In the genomic region with DNA sequence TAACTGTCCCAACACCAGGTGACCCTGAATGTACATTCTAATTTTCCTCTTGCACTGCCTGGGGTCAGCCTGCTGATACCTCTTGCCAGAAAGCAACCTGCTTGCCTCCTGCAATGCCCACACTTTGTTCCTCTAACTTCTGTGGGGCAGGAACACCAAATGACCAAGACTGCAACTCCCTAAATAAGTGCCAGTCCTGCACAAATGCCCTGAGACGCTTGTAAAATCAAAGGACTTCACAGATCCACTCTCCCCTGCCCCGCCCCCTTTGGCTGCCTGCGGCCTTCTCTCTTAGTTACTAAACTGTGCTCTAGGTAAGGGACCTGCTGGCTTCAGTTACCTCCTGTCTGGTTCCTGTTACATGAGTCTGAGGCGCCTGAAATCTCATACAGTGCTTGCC, we compare ENCODE assay signal across 10 mouse cellular contexts. TPM values are rescaled to one million over a fixed set of nuclear protein-coding genes. Genes with fewer than 3 reads are reported as not detected.
DNase-seq lines count a peak whose midpoint lies in the region; ATAC-seq lines count a peak whose summit lies in the region.
"Had no signal": no experiment of that assay in that cellular context is flagged by ENCODE, and none has a peak within 500 bp of the region (broad histone marks: within the 10 kb centered on the region; RNA-seq: fewer than 3 reads in every experiment).

No protein-coding gene starts in this region.

- H3K27ac ChIP-seq in intestine, embryonic 16.5 days (ENCODE audit: low read length), result peak overlapping the region; percentile 7; the same call in 1 of the 2 replicates
- H3K27ac ChIP-seq in intestine, embryonic 15.5 days, result no peak overlapping the region
- no peak overlapping the region for H3K27ac ChIP-seq in embryonic facial prominence, embryonic 10.5 days (replicated peaks)
- H3K27ac ChIP-seq in forebrain, embryonic 11.5 days (ENCODE audit: low read depth, low read length), result no peak overlapping the region
- H3K27ac ChIP-seq: forebrain, embryonic 13.5 days had no signal

- H3K4me2 ChIP-seq in intestine, embryonic 16.5 days (ENCODE audit: low read depth, low read length), result no peak overlapping the region
- H3K4me2 ChIP-seq in intestine, embryonic 15.5 days (replicated peaks), result no peak overlapping the region
- no peak overlapping the region for H3K4me2 ChIP-seq in forebrain, embryonic 11.5 days (ENCODE audit: low read depth, low read length, severe bottlenecking)
- H3K4me2 ChIP-seq: forebrain, embryonic 13.5 days had no signal

- peak; percentile 72 for DNase-seq in adrenal gland, postnatal 14 days
- DNase-seq in embryonic facial prominence, embryonic 10.5 days (ENCODE audit: low spot score), result peak; percentile 49
- DNase-seq in kidney, postnatal 25 days, result peak; percentile 70 to 83
- no peak for DNase-seq in forebrain, embryonic 11.5 days (ENCODE audit: low spot score)
- no peak for DNase-seq in frontal cortex, postnatal 25 days (ENCODE audit: low spot score in 2 of 2)
- DNase-seq in spleen, postnatal 4 days (ENCODE audit: low spot score in 2 of 2), result no peak

- no peak for ATAC-seq in intestine, embryonic 16.5 days
- no peak for ATAC-seq in intestine, embryonic 15.5 days
- no peak for ATAC-seq in forebrain, embryonic 11.5 days (replicated peaks; ENCODE audit: low FRiP score)
- ATAC-seq: forebrain, embryonic 13.5 days had no signal

- H3K9ac ChIP-seq in intestine, embryonic 16.5 days (ENCODE audit: low read depth, low read length), result peak overlapping the region; percentile 11; the same call in 1 of the 2 replicates
- H3K9ac ChIP-seq in intestine, embryonic 15.5 days, result no peak overlapping the region
- H3K9ac ChIP-seq in forebrain, embryonic 11.5 days (ENCODE audit: low read length), result no peak overlapping the region
- H3K9ac ChIP-seq: forebrain, embryonic 13.5 days had no signal

- H3K4me3 ChIP-seq in intestine, embryonic 16.5 days (ENCODE audit: low read length), result no peak overlapping the region
- H3K4me3 ChIP-seq in intestine, embryonic 15.5 days (replicated peaks), result no peak overlapping the region
- H3K4me3 ChIP-seq in embryonic facial prominence, embryonic 10.5 days, result no peak overlapping the region
- no peak overlapping the region for H3K4me3 ChIP-seq in forebrain, embryonic 11.5 days (ENCODE audit: low read depth, low read length)
- H3K4me3 ChIP-seq: forebrain, embryonic 13.5 days; myocyte had no signal

- H3K9me3 ChIP-seq in intestine, embryonic 16.5 days (ENCODE audit: control insufficient read depth, low read length), result no peaks in the 10 kb centered on the region
- H3K9me3 ChIP-seq in intestine, embryonic 15.5 days, result no peaks in the 10 kb centered on the region
- H3K9me3 ChIP-seq in embryonic facial prominence, embryonic 10.5 days, result no peaks in the 10 kb centered on the region
- no peaks in the 10 kb centered on the region for H3K9me3 ChIP-seq in forebrain, embryonic 11.5 days (ENCODE audit: control insufficient read depth, low read length)
- H3K9me3 ChIP-seq: forebrain, embryonic 13.5 days had no signal

- peaks cover 81% of the 10 kb centered on the region for H3K4me1 ChIP-seq in intestine, embryonic 16.5 days (ENCODE audit: control insufficient read depth, insufficient read depth, low read length)
- peaks cover 80% of the 10 kb centered on the region for H3K4me1 ChIP-seq in intestine, embryonic 15.5 days (replicated peaks)
- H3K4me1 ChIP-seq in embryonic facial prominence, embryonic 10.5 days, result peaks cover 88% of the 10 kb centered on the region
- H3K4me1 ChIP-seq in forebrain, embryonic 11.5 days (replicated peaks; ENCODE audit: control insufficient read depth, insufficient read depth, low read length), result peaks cover 13% of the 10 kb centered on the region; the same call in 1 of the 2 replicates

- WGBS in intestine, embryonic 16.5 days, result 44% methylated on average over 4 of the region's 4 CpGs
- WGBS in intestine, embryonic 15.5 days, result 45% methylated on average over 4 of the region's 4 CpGs
- WGBS in embryonic facial prominence, embryonic 10.5 days, result 41% methylated on average over 4 of the region's 4 CpGs
- 45% methylated on average over 4 of the region's 4 CpGs for WGBS in forebrain, embryonic 11.5 days

- H3K36me3 ChIP-seq in intestine, embryonic 16.5 days (ENCODE audit: control insufficient read depth, insufficient read depth, low read length), result no peaks in the 10 kb centered on the region
- no peaks in the 10 kb centered on the region for H3K36me3 ChIP-seq in intestine, embryonic 15.5 days
- no peaks in the 10 kb centered on the region for H3K36me3 ChIP-seq in embryonic facial prominence, embryonic 10.5 days (replicated peaks)
- H3K36me3 ChIP-seq in forebrain, embryonic 11.5 days (ENCODE audit: control insufficient read depth, insufficient read depth, low read length), result no peaks in the 10 kb centered on the region

- no peaks in the 10 kb centered on the region for H3K27me3 ChIP-seq in intestine, embryonic 16.5 days (replicated peaks; ENCODE audit: control insufficient read depth, insufficient read depth, low read length)
- no peaks in the 10 kb centered on the region for H3K27me3 ChIP-seq in intestine, embryonic 15.5 days (replicated peaks)
- H3K27me3 ChIP-seq in embryonic facial prominence, embryonic 10.5 days (replicated peaks; ENCODE audit: low read depth, poor library complexity, severe bottlenecking), result no peaks in the 10 kb centered on the region
- H3K27me3 ChIP-seq in forebrain, embryonic 11.5 days (ENCODE audit: control insufficient read depth, insufficient read depth, low read length), result no peaks in the 10 kb centered on the region
- H3K27me3 ChIP-seq: forebrain, embryonic 13.5 days had no signal

RNA-seq across cellular contexts. Expression of a gene that starts 7.9 kb away (rescaled TPM):
- 20.5 and 21.8 TPM in 2 replicates for polyA plus RNA-seq in intestine, embryonic 16.5 days (2015; fragmentation: Nextera tagmentation; extraction: Ambion mirVana)
- 22.3 and 24.1 TPM in 2 replicates for polyA plus RNA-seq in intestine, embryonic 15.5 days (2015; fragmentation: Nextera tagmentation; extraction: Ambion mirVana)
- total RNA-seq in adrenal gland, postnatal 14 days (2021), result 60.4 and 62.0 TPM in 2 replicates
- polyA plus RNA-seq in embryonic facial prominence, embryonic 10.5 days (2016; fragmentation: Nextera tagmentation; extraction: Ambion mirVana), result 15.7 and 16.1 TPM in 2 replicates
- polyA plus RNA-seq in forebrain, embryonic 11.5 days (2014; fragmentation: Nextera tagmentation; extraction: Ambion mirVana), result 13.6 and 13.7 TPM in 2 replicates

Comparison
In these comparisons a context has a peak if more than half of its experiments do, and no peak if none do; other contexts are left out.
1. DNase-seq: peak in adrenal gland, postnatal 14 days (single experiment), embryonic facial prominence, embryonic 10.5 days (single experiment) and kidney, postnatal 25 days (2 of 2); none in forebrain, embryonic 11.5 days (single experiment), frontal cortex, postnatal 25 days (0 of 2) and spleen, postnatal 4 days (0 of 2).